Mouse (Mus musculus): ENCODE measurements at regions not wholly inside any gene's neighbourhood (a gene's known extent, or its start where the extent isn't known, plus 50 kb on each side); places are given as distances from the start of the nearest gene placed in this dataset.

GRCm38 (mm10) chr6:116999940-117000339 lies 168.4 kb upstream of the Cxcl12 start:
- in situ Hi-C loops (cut with MboI, MseI), result no loop called here

- in situ Hi-C loops (cut with MboI, MseI), result no loop called here
These were observed 167.2 kb upstream of the Cxcl12 start for GRCm38 (mm10) chr6:117000951-117001725.

- in situ Hi-C loops (cut with MboI, MseI), result loop anchor here (10.0 kb wide), 1 partner anchor 1938 kb away; no protein-coding TSS in a partner anchor
These were observed 155.7 kb upstream of the Cxcl12 start for GRCm38 (mm10) chr6:117012621-117013020.

GRCm38 (mm10) chr6:117015461-117015860 lies 152.9 kb upstream of the Cxcl12 start:
- in situ Hi-C loops (cut with MboI, MseI), result loop anchor here (10.0 kb wide), 1 partner anchor 1941 kb away; no protein-coding TSS in a partner anchor

- in situ Hi-C loops (cut with MboI, MseI), result no loop called here
These were observed 146.5 kb upstream of the Cxcl12 start for GRCm38 (mm10) chr6:117021851-117022250.

- in situ Hi-C loops (cut with MboI, MseI), result no loop called here
These were observed 136.1 kb upstream of the Cxcl12 start for GRCm38 (mm10) chr6:117032042-117032746.

- in situ Hi-C loops (cut with MboI, MseI), result no loop called here
These were observed 124.6 kb upstream of the Cxcl12 start for GRCm38 (mm10) chr6:117043744-117044143.

- in situ Hi-C loops (cut with MboI, MseI), result no loop called here
These were observed 118.8 kb upstream of the Cxcl12 start for GRCm38 (mm10) chr6:117049459-117050010.

GRCm38 (mm10) chr6:117060688-117061087 lies 107.6 kb upstream of the Cxcl12 start:
- in situ Hi-C loops (cut with MboI, MseI), result no loop called here

- in situ Hi-C loops (cut with MboI, MseI), result no loop called here
These were observed 100.6 kb upstream of the Cxcl12 start for GRCm38 (mm10) chr6:117067541-117068305.

GRCm38 (mm10) chr6:117071311-117071710 lies 97.0 kb upstream of the Cxcl12 start:
- in situ Hi-C loops (cut with MboI, MseI), result no loop called here

- in situ Hi-C loops (cut with MboI, MseI), result no loop called here
These were observed 96.5 kb upstream of the Cxcl12 start for GRCm38 (mm10) chr6:117071857-117072256.

GRCm38 (mm10) chr6:117079500-117079899 lies 88.8 kb upstream of the Cxcl12 start:
- in situ Hi-C loops (cut with MboI, MseI), result no loop called here

- in situ Hi-C loops (cut with MboI, MseI), result no loop called here
These were observed 87.4 kb upstream of the Cxcl12 start for GRCm38 (mm10) chr6:117080973-117081372.

GRCm38 (mm10) chr6:117084211-117084610 lies 84.1 kb upstream of the Cxcl12 start:
- in situ Hi-C loops (cut with MboI, MseI), result no loop called here

- in situ Hi-C loops (cut with MboI, MseI), result no loop called here
These were observed 83.4 kb upstream of the Cxcl12 start for GRCm38 (mm10) chr6:117084833-117085500.

GRCm38 (mm10) chr6:117094742-117095141 lies 73.6 kb upstream of the Cxcl12 start:
- in situ Hi-C loops (cut with MboI, MseI), result no loop called here

- in situ Hi-C loops (cut with MboI, MseI), result no loop called here
These were observed 68.5 kb upstream of the Cxcl12 start for GRCm38 (mm10) chr6:117099871-117100270.

GRCm38 (mm10) chr6:117102693-117103092 lies 65.6 kb upstream of the Cxcl12 start:
- in situ Hi-C loops (cut with MboI, MseI), result no loop called here

GRCm38 (mm10) chr6:117104047-117104446 lies 64.3 kb upstream of the Cxcl12 start:
- in situ Hi-C loops (cut with MboI, MseI), result no loop called here

GRCm38 (mm10) chr6:117104463-117104862 lies 63.9 kb upstream of the Cxcl12 start:
- in situ Hi-C loops (cut with MboI, MseI), result no loop called here
